Mouse (Mus musculus): ENCODE data around the gene 1700066M21Rik. TPM values are rescaled to one million over a fixed set of nuclear protein-coding genes. Genes with fewer than 3 reads are reported as not detected.

The 1700066M21Rik gene
- polyA plus RNA-seq, 1 experiment from 2014 or later: 10.9 TPM

DNA sequence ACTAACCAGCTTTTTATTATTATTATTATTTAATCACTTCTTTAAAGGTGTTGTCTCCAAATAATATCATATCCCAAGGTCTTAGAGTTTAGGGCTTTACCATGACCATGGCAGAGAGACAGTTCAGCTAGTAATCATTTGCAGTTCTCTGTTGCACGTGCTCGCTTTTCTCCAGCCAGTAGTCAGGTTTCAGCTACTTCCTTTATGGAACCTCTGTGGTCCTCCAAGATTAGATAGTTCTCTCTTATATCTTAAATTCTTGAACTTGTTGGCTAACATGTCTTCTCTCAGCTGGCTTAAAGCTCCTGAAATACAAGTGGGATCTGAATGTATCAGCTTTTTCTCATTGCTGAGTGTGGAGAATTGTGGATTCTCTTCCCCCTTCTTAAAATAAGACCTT is 31.6 kb downstream of the 1700066M21Rik start:
- no peak for ATAC-seq
- H3K9ac ChIP-seq (ENCODE audit: low read depth, low read length): no peak overlapping the region
- WGBS: 88% methylated on average over 2 of the region's 2 CpGs
- H3K9me3 ChIP-seq (ENCODE audit: control insufficient read depth, low read length): no peaks in the 10 kb centered on the region
- H3K27me3 ChIP-seq (replicated peaks; ENCODE audit: control insufficient read depth, insufficient read depth, low read length): no peaks in the 10 kb centered on the region
- H3K4me1 ChIP-seq (ENCODE audit: control insufficient read depth, insufficient read depth, low read length): peaks cover 14% of the 10 kb centered on the region
- H3K4me3 ChIP-seq (ENCODE audit: low read length): no peak overlapping the region
- peaks cover 3% of the 10 kb centered on the region; the same call in 1 of the 2 replicates for H3K36me3 ChIP-seq (ENCODE audit: control insufficient read depth, insufficient read depth, low read length)
- H3K27ac ChIP-seq (ENCODE audit: low read length): no peak overlapping the region
- no peak overlapping the region for H3K4me2 ChIP-seq (ENCODE audit: low read depth, low read length)

DNA sequence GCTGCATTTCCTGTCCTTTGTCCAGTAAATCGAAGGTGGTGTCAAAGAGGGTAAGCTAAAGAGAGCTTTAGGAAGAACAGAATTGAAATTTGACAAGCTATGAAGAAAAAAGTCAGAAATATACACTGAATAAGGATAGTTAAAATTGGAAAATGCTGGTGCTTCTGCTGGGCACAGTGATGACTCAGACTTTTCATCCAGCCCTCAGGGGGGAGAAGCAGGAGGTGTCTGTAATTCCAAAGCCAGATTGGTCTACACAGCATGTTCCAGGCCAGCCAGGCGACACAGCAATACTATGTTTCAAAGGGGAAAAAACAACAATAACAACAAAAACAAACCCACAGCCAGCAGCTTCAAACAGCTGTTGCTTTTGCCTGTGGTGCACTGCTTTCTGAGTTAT is 36.0 kb downstream of the 1700066M21Rik start:
- Histone ChIP-seq H3K4me2 (ENCODE audit: low read depth, low read length) (no peak overlapping the region), H3K9ac (ENCODE audit: low read depth, low read length) (no peak overlapping the region), H3K4me3 (ENCODE audit: low read length) (no peak overlapping the region), H3K9me3 (ENCODE audit: control insufficient read depth, low read length) (no peaks in the 10 kb centered on the region), H3K27ac (ENCODE audit: low read length) (no peak overlapping the region), H3K27me3 (replicated peaks; ENCODE audit: control insufficient read depth, insufficient read depth, low read length) (no peaks in the 10 kb centered on the region), H3K4me1 (ENCODE audit: control insufficient read depth, insufficient read depth, low read length) (peaks cover 3% of the 10 kb centered on the region), H3K36me3 (ENCODE audit: control insufficient read depth, insufficient read depth, low read length) (peaks cover 3% of the 10 kb centered on the region; the same call in 1 of the 2 replicates)
- no peak for ATAC-seq
- WGBS: 93% methylated on average over 2 of the region's 2 CpGs

DNA sequence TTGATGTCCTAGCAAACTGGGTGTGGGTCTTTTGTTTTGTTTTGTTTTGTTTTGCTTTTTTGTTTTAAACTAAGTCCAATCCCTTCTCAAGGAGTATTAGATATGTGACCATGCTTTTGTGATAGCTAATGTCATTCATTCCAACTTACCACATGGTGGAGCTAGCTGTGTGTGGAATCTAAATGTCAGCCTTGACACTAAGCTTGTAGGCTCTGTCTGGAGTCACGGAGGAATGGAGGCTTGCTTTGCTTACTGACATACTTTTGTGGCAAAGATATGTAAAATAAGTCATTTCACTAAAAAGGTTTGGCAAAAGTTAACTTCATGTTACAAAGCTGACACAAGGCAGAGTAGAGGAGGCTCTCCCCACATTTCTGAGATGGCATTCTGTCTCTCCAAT is 46.3 kb downstream of the 1700066M21Rik start:
- H3K4me2 ChIP-seq (ENCODE audit: low read depth, low read length): no peak overlapping the region
- no peak overlapping the region for H3K27ac ChIP-seq (ENCODE audit: low read length)
- WGBS: 0% methylated on average over 1 of the region's 1 CpGs
- no peak overlapping the region for H3K9ac ChIP-seq (ENCODE audit: low read depth, low read length)
- no peaks in the 10 kb centered on the region for H3K9me3 ChIP-seq (ENCODE audit: control insufficient read depth, low read length)
- H3K27me3 ChIP-seq (replicated peaks; ENCODE audit: control insufficient read depth, insufficient read depth, low read length): no peaks in the 10 kb centered on the region
- no peak for ATAC-seq
- H3K4me1 ChIP-seq (ENCODE audit: control insufficient read depth, insufficient read depth, low read length): no peaks in the 10 kb centered on the region; the same call in 1 of the 2 replicates
- no peak overlapping the region for H3K4me3 ChIP-seq (ENCODE audit: low read length)
- no peaks in the 10 kb centered on the region for H3K36me3 ChIP-seq (ENCODE audit: control insufficient read depth, insufficient read depth, low read length)

DNA sequence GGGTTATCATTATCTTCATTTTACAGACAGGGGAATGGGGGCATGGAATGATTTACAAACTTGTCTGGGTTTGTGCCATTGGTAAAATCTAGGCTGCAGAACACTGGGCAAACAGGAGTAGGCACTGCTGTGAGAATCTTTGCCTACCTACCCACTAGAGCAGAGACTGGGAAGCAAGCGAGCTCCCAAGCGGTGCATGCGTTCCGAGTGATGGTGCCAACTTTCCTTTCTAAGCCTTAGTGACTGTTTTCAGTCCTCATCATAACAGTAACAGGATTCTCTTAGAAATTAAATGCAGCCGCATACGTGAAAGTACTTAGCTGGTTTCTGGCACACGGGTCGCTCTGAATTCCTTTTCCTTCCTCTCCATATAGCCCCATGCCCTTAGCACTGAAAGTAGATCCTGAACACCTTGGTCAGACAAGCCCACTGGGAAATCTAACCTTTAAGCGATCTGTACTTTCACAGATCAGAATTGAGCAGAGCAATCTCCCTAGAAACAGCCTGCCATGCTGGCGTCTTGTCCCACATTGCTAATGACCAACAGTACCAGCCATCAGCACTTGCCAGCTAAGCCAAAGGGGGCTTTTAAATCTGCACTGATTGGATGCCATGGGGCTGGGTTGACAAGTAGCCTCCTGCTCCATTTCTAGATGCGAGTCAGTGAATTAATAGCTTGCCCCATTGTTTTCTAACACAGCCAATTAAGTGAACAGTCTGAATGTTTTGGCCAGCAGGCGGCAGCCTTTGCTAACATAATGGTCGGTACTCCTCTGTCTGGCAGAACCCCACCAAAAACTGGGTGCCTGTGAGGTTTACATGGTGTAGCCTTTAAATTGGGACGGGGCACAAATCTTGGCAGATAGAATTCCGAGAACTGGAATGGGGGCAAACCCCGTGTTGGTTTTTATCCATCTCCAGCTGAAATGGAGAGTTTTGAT is 51.2 kb downstream of the 1700066M21Rik start:
- Histone ChIP-seq H3K9me3 (ENCODE audit: control insufficient read depth, low read length) (no peaks in the 10 kb centered on the region), H3K27me3 (replicated peaks; ENCODE audit: control insufficient read depth, insufficient read depth, low read length) (no peaks in the 10 kb centered on the region), H3K27ac (ENCODE audit: low read length) (no peak overlapping the region), H3K4me1 (ENCODE audit: control insufficient read depth, insufficient read depth, low read length) (peaks cover 9% of the 10 kb centered on the region), H3K4me3 (ENCODE audit: low read length) (no peak overlapping the region), H3K36me3 (ENCODE audit: control insufficient read depth, insufficient read depth, low read length) (no peaks in the 10 kb centered on the region), H3K4me2 (ENCODE audit: low read depth, low read length) (0 out of 2 replicates have a peak overlapping the region, but pooled peaks have one; percentile 2), H3K9ac (ENCODE audit: low read depth, low read length) (no peak overlapping the region)
- peak; percentile 70; the same call in 1 of the 2 replicates for ATAC-seq
- WGBS: 54% methylated on average over 16 of the region's 16 CpGs

DNA sequence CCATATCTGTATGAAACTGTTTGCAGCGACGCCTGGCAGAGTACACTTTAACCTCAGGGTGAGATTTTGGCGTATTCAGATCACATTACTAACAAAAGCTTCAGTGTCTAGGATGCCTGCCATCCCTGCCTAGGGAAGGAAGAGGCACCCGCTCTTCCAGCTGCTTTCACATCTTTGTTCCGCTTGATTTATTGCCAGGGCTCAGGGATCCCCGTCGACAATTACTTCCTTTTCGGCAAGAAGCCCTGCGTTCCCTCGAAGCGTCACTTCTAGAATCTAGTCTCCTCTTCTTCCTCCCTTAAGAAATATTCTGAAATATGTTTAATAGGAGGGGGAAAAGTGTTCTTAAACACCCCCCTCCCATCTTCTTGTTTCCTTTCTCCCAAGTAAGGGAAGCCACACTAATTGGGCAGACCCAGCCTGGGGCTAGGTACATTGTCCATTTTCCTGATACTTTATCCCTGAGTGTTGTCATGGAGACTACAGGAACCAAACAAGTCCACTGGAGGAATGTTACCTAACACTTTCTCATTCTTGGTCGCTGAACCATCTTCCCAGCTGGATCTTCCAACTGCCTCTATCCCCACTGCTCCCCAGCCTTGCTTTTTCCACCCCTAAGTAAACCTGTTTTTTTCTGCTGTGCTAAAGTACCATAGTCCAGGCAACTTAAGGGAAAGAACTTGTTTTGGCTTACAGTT is 52.5 kb downstream of the 1700066M21Rik start:
- no peak overlapping the region for H3K4me3 ChIP-seq (ENCODE audit: low read length)
- WGBS: 14% methylated on average over 12 of the region's 12 CpGs
- no peaks in the 10 kb centered on the region for H3K9me3 ChIP-seq (ENCODE audit: control insufficient read depth, low read length)
- ATAC-seq: 0 out of 2 replicates have a peak, but pooled peaks have one; percentile 53
- H3K27me3 ChIP-seq (replicated peaks; ENCODE audit: control insufficient read depth, insufficient read depth, low read length): no peaks in the 10 kb centered on the region
- H3K27ac ChIP-seq (ENCODE audit: low read length): no peak overlapping the region
- H3K4me1 ChIP-seq (ENCODE audit: control insufficient read depth, insufficient read depth, low read length): peaks cover 9% of the 10 kb centered on the region
- peak overlapping the region; percentile 42; the same call in 1 of the 2 replicates for H3K4me2 ChIP-seq (ENCODE audit: low read depth, low read length)
- H3K36me3 ChIP-seq (ENCODE audit: control insufficient read depth, insufficient read depth, low read length): no peaks in the 10 kb centered on the region
- no peak overlapping the region for H3K9ac ChIP-seq (ENCODE audit: low read depth, low read length)

DNA sequence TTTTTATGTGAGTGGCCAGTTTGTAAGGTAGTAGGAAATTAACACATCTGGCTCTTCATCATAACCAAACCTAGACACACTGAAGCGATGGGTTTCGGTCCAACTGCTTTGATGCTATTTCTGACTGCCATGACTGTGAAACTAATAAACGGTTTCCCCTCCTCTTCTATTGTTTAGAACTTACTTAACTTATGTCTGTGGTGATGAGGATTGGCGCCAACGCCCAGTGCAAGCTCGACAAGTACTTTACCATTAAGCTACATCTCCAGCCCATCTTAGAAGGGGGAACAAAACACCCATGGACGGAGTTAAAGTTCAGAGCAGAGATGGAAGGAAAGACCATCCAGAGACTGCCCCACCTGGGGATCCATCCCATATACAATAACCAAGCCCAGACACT is 55.7 kb downstream of the 1700066M21Rik start:
- Histone ChIP-seq H3K27me3 (replicated peaks; ENCODE audit: control insufficient read depth, insufficient read depth, low read length) (no peaks in the 10 kb centered on the region), H3K36me3 (ENCODE audit: control insufficient read depth, insufficient read depth, low read length) (no peaks in the 10 kb centered on the region), H3K4me1 (ENCODE audit: control insufficient read depth, insufficient read depth, low read length) (peaks cover 9% of the 10 kb centered on the region), H3K4me2 (ENCODE audit: low read depth, low read length) (no peak overlapping the region), H3K27ac (ENCODE audit: low read length) (no peak overlapping the region), H3K9me3 (ENCODE audit: control insufficient read depth, low read length) (no peaks in the 10 kb centered on the region), H3K9ac (ENCODE audit: low read depth, low read length) (no peak overlapping the region), H3K4me3 (ENCODE audit: low read length) (no peak overlapping the region)
- 87% methylated on average over 7 of the region's 7 CpGs for WGBS
- ATAC-seq: no peak

Other genes starting within 250 kb of the 1700066M21Rik start
- gene Maip1, start 28.7 kb downstream of the 1700066M21Rik start, polyA plus RNA-seq (2015; fragmentation: Nextera tagmentation; extraction: Ambion mirVana): 16.1 and 18.4 TPM in 2 replicates
- gene Tyw5, start 29.5 kb downstream of the 1700066M21Rik start, polyA plus RNA-seq (2015; fragmentation: Nextera tagmentation; extraction: Ambion mirVana): 19.4 and 20.0 TPM in 2 replicates

Measured in intestine, embryonic 16.5 days (tissue).